Mouse (Mus musculus): Measurements from ENCODE around the gene Ascc3. TPM values are rescaled to one million over a fixed set of nuclear protein-coding genes. Genes with fewer than 3 reads are reported as not detected.

Gene Ascc3
- polyA plus RNA-seq, 1 experiment from 2014 or later, result 20.8 TPM

- ATAC-seq (ENCODE audit: low FRiP score) (no peak), DNase-seq (ENCODE audit: low spot score) (no peak)
- Histone ChIP-seq H3K9ac (no peak overlapping the region), H3K9me3 (ENCODE audit: control insufficient read depth, low read length) (no peaks in the 10 kb centered on the region), H3K4me1 (replicated peaks; ENCODE audit: control insufficient read depth, insufficient read depth, low read length) (no peaks in the 10 kb centered on the region), H3K4me2 (replicated peaks) (no peak overlapping the region), H3K36me3 (replicated peaks; ENCODE audit: control insufficient read depth, insufficient read depth) (peaks cover 22% of the 10 kb centered on the region), H3K4me3 (replicated peaks; ENCODE audit: low read length) (no peak overlapping the region), H3K27ac (no peak overlapping the region), H3K27me3 (ENCODE audit: control insufficient read depth, insufficient read depth, low read length) (no peaks in the 10 kb centered on the region)
- 91% methylated on average over 8 of the region's 8 CpGs for WGBS
These were observed 58.1 kb downstream of the Ascc3 start for GRCm38 (mm10) chr10:50650612-50651011.

- Histone ChIP-seq H3K4me3 (replicated peaks; ENCODE audit: low read length) (no peak overlapping the region), H3K4me1 (replicated peaks; ENCODE audit: control insufficient read depth, insufficient read depth, low read length) (no peaks in the 10 kb centered on the region), H3K9ac (no peak overlapping the region), H3K4me2 (replicated peaks) (no peak overlapping the region), H3K27me3 (ENCODE audit: control insufficient read depth, insufficient read depth, low read length) (no peaks in the 10 kb centered on the region), H3K9me3 (ENCODE audit: control insufficient read depth, low read length) (no peaks in the 10 kb centered on the region), H3K36me3 (replicated peaks; ENCODE audit: control insufficient read depth, insufficient read depth) (peaks cover 22% of the 10 kb centered on the region), H3K27ac (no peak overlapping the region)
- DNase-seq (ENCODE audit: low spot score) (no peak), ATAC-seq (ENCODE audit: low FRiP score) (no peak)
- WGBS, result 100% methylated on average over 3 of the region's 3 CpGs
These were observed 61.1 kb downstream of the Ascc3 start for GRCm38 (mm10) chr10:50653551-50653950.

- ATAC-seq (ENCODE audit: low FRiP score) (peak; percentile 77; the same call in 1 of the 2 replicates), DNase-seq (ENCODE audit: low spot score) (peak; percentile 69)
- no peak overlapping the region for H3K4me2 ChIP-seq (replicated peaks)
- H3K27ac ChIP-seq, result no peak overlapping the region
- no peak overlapping the region for H3K4me3 ChIP-seq (replicated peaks; ENCODE audit: low read length)
- no peak overlapping the region for H3K9ac ChIP-seq
- H3K36me3 ChIP-seq (replicated peaks; ENCODE audit: control insufficient read depth, insufficient read depth), result peaks cover 16% of the 10 kb centered on the region
- no peaks in the 10 kb centered on the region for H3K27me3 ChIP-seq (ENCODE audit: control insufficient read depth, insufficient read depth, low read length)
- 46% methylated on average over 1 of the region's 1 CpGs for WGBS
- no peaks in the 10 kb centered on the region for H3K9me3 ChIP-seq (ENCODE audit: control insufficient read depth, low read length)
- no peaks in the 10 kb centered on the region for H3K4me1 ChIP-seq (replicated peaks; ENCODE audit: control insufficient read depth, insufficient read depth, low read length)
These were observed 64.9 kb downstream of the Ascc3 start for GRCm38 (mm10) chr10:50657352-50657751.

- Histone ChIP-seq H3K4me3 (replicated peaks; ENCODE audit: low read length) (no peak overlapping the region), H3K9ac (no peak overlapping the region), H3K36me3 (replicated peaks; ENCODE audit: control insufficient read depth, insufficient read depth) (no peaks in the 10 kb centered on the region), H3K27me3 (ENCODE audit: control insufficient read depth, insufficient read depth, low read length) (no peaks in the 10 kb centered on the region), H3K4me1 (replicated peaks; ENCODE audit: control insufficient read depth, insufficient read depth, low read length) (no peaks in the 10 kb centered on the region), H3K27ac (0 out of 2 replicates have a peak overlapping the region, but pooled peaks have one; percentile 9), H3K4me2 (replicated peaks) (no peak overlapping the region), H3K9me3 (ENCODE audit: control insufficient read depth, low read length) (no peaks in the 10 kb centered on the region; the same call in 1 of the 2 replicates)
- 47% methylated on average over 5 of the region's 5 CpGs for WGBS
- ATAC-seq (ENCODE audit: low FRiP score) (peak; percentile 69), DNase-seq (ENCODE audit: low spot score) (peak; percentile 50)
These were observed 79.0 kb downstream of the Ascc3 start for GRCm38 (mm10) chr10:50671517-50671916.

- no peak for DNase-seq (ENCODE audit: low spot score)
- no peaks in the 10 kb centered on the region for H3K36me3 ChIP-seq (replicated peaks; ENCODE audit: control insufficient read depth, insufficient read depth)
- no peaks in the 10 kb centered on the region for H3K9me3 ChIP-seq (ENCODE audit: control insufficient read depth, low read length)
- no peaks in the 10 kb centered on the region for H3K4me1 ChIP-seq (replicated peaks; ENCODE audit: control insufficient read depth, insufficient read depth, low read length)
- ATAC-seq (ENCODE audit: low FRiP score), result no peak
- H3K4me2 ChIP-seq (replicated peaks), result no peak overlapping the region
- H3K27ac ChIP-seq, result no peak overlapping the region
- no peak overlapping the region for H3K4me3 ChIP-seq (replicated peaks; ENCODE audit: low read length)
- no peaks in the 10 kb centered on the region for H3K27me3 ChIP-seq (ENCODE audit: control insufficient read depth, insufficient read depth, low read length)
- no peak overlapping the region for H3K9ac ChIP-seq
These were observed 97.9 kb downstream of the Ascc3 start for GRCm38 (mm10) chr10:50690324-50690723.

GRCm38 (mm10) chr10:50698836-50699433 is 106.5 kb downstream of the Ascc3 start:
- no peak overlapping the region for H3K4me3 ChIP-seq (replicated peaks; ENCODE audit: low read length)
- no peaks in the 10 kb centered on the region for H3K9me3 ChIP-seq (ENCODE audit: control insufficient read depth, low read length)
- no peaks in the 10 kb centered on the region for H3K4me1 ChIP-seq (replicated peaks; ENCODE audit: control insufficient read depth, insufficient read depth, low read length)
- no peak overlapping the region for H3K9ac ChIP-seq
- DNase-seq (ENCODE audit: low spot score) (peak; percentile 66), ATAC-seq (ENCODE audit: low FRiP score) (0 out of 2 replicates have a peak, but pooled peaks have one; percentile 43)
- 65% methylated on average over 4 of the region's 4 CpGs for WGBS
- H3K27ac ChIP-seq, result no peak overlapping the region
- H3K27me3 ChIP-seq (ENCODE audit: control insufficient read depth, insufficient read depth, low read length), result no peaks in the 10 kb centered on the region
- no peak overlapping the region for H3K4me2 ChIP-seq (replicated peaks)
- H3K36me3 ChIP-seq (replicated peaks; ENCODE audit: control insufficient read depth, insufficient read depth), result no peaks in the 10 kb centered on the region

- Histone ChIP-seq H3K4me1 (replicated peaks; ENCODE audit: control insufficient read depth, insufficient read depth, low read length) (no peaks in the 10 kb centered on the region), H3K9ac (no peak overlapping the region), H3K9me3 (ENCODE audit: control insufficient read depth, low read length) (no peaks in the 10 kb centered on the region), H3K27me3 (ENCODE audit: control insufficient read depth, insufficient read depth, low read length) (no peaks in the 10 kb centered on the region), H3K4me2 (replicated peaks) (no peak overlapping the region), H3K36me3 (replicated peaks; ENCODE audit: control insufficient read depth, insufficient read depth) (no peaks in the 10 kb centered on the region), H3K27ac (no peak overlapping the region), H3K4me3 (replicated peaks; ENCODE audit: low read length) (no peak overlapping the region)
- 69% methylated on average over 2 of the region's 2 CpGs for WGBS
- ATAC-seq (ENCODE audit: low FRiP score) (no peak), DNase-seq (ENCODE audit: low spot score) (no peak)
These were observed 109.3 kb downstream of the Ascc3 start for GRCm38 (mm10) chr10:50701736-50702135.

GRCm38 (mm10) chr10:50702361-50702760 is 109.9 kb downstream of the Ascc3 start:
- H3K4me2 ChIP-seq (replicated peaks), result no peak overlapping the region
- H3K36me3 ChIP-seq (replicated peaks; ENCODE audit: control insufficient read depth, insufficient read depth), result no peaks in the 10 kb centered on the region
- no peak overlapping the region for H3K27ac ChIP-seq
- H3K9ac ChIP-seq, result no peak overlapping the region
- ATAC-seq (ENCODE audit: low FRiP score) (no peak), DNase-seq (ENCODE audit: low spot score) (no peak)
- no peaks in the 10 kb centered on the region for H3K27me3 ChIP-seq (ENCODE audit: control insufficient read depth, insufficient read depth, low read length)
- no peak overlapping the region for H3K4me3 ChIP-seq (replicated peaks; ENCODE audit: low read length)
- WGBS, result 91% methylated on average over 3 of the region's 3 CpGs
- no peaks in the 10 kb centered on the region for H3K9me3 ChIP-seq (ENCODE audit: control insufficient read depth, low read length)
- no peaks in the 10 kb centered on the region for H3K4me1 ChIP-seq (replicated peaks; ENCODE audit: control insufficient read depth, insufficient read depth, low read length)

- ATAC-seq (ENCODE audit: low FRiP score) (peak; percentile 84), DNase-seq (ENCODE audit: low spot score) (peak; percentile 90)
- WGBS, result 25% methylated on average over 6 of the region's 6 CpGs
These were observed 111.7 kb downstream of the Ascc3 start for GRCm38 (mm10) chr10:50704202-50704601.

GRCm38 (mm10) chr10:50704898-50705297 is 112.4 kb downstream of the Ascc3 start:
- H3K4me2 ChIP-seq (replicated peaks), result no peak overlapping the region
- 95% methylated on average over 3 of the region's 3 CpGs for WGBS
- ATAC-seq (ENCODE audit: low FRiP score) (no peak), DNase-seq (ENCODE audit: low spot score) (no peak)
- no peak overlapping the region for H3K27ac ChIP-seq
- H3K9me3 ChIP-seq (ENCODE audit: control insufficient read depth, low read length), result no peaks in the 10 kb centered on the region
- peaks cover 6% of the 10 kb centered on the region; the same call in 1 of the 2 replicates for H3K36me3 ChIP-seq (replicated peaks; ENCODE audit: control insufficient read depth, insufficient read depth)
- no peaks in the 10 kb centered on the region for H3K4me1 ChIP-seq (replicated peaks; ENCODE audit: control insufficient read depth, insufficient read depth, low read length)
- no peak overlapping the region for H3K4me3 ChIP-seq (replicated peaks; ENCODE audit: low read length)
- H3K9ac ChIP-seq, result no peak overlapping the region
- no peaks in the 10 kb centered on the region for H3K27me3 ChIP-seq (ENCODE audit: control insufficient read depth, insufficient read depth, low read length)

More at GRCm38 (mm10) chr10:50704202-50704601, 111.7 kb downstream of the Ascc3 start:
- Histone ChIP-seq H3K27ac (no peak overlapping the region), H3K36me3 (replicated peaks; ENCODE audit: control insufficient read depth, insufficient read depth) (peaks cover 6% of the 10 kb centered on the region; the same call in 1 of the 2 replicates), H3K9ac (no peak overlapping the region), H3K4me3 (replicated peaks; ENCODE audit: low read length) (no peak overlapping the region), H3K9me3 (ENCODE audit: control insufficient read depth, low read length) (no peaks in the 10 kb centered on the region), H3K27me3 (ENCODE audit: control insufficient read depth, insufficient read depth, low read length) (no peaks in the 10 kb centered on the region), H3K4me1 (replicated peaks; ENCODE audit: control insufficient read depth, insufficient read depth, low read length) (no peaks in the 10 kb centered on the region), H3K4me2 (replicated peaks) (no peak overlapping the region)

Measured in hindbrain, embryonic 14.5 days (tissue).